Comparison of ENCODE assay signal across 8 mouse cellular contexts in genomic region chr2:75786075-75786474, GRCm38 (mm10). TPM values are rescaled to one million over a fixed set of nuclear protein-coding genes. Genes with fewer than 3 reads are reported as not detected.
DNase-seq lines count a peak whose midpoint lies in the region; ATAC-seq lines count a peak whose summit lies in the region.

No protein-coding gene starts in this region.

- intact Hi-C loops in heart, postnatal 25 days (cut with DNase I): loop anchor here (2.0 to 10.0 kb wide), 4 partner anchors 46 to 279 kb away; partner anchors contain the start of gene Agps

- H3K9me3 ChIP-seq in embryonic facial prominence, embryonic 10.5 days: no peaks in the 10 kb centered on the region
- H3K9me3 ChIP-seq in neural tube, embryonic 11.5 days (ENCODE audit: control insufficient read depth, low read length): no peaks in the 10 kb centered on the region

- H3K27ac ChIP-seq in embryonic facial prominence, embryonic 10.5 days (replicated peaks): no peak overlapping the region
- H3K27ac ChIP-seq in neural tube, embryonic 11.5 days (ENCODE audit: low read depth, low read length): no peak overlapping the region

- no peak overlapping the region for H3K4me2 ChIP-seq in neural tube, embryonic 11.5 days (ENCODE audit: low read depth)

- no peaks in the 10 kb centered on the region for H3K36me3 ChIP-seq in embryonic facial prominence, embryonic 10.5 days (replicated peaks)
- H3K36me3 ChIP-seq in neural tube, embryonic 11.5 days (ENCODE audit: control insufficient read depth, insufficient read depth, low read length): no peaks in the 10 kb centered on the region

- peaks cover 29% of the 10 kb centered on the region for H3K4me1 ChIP-seq in embryonic facial prominence, embryonic 10.5 days
- no peaks in the 10 kb centered on the region for H3K4me1 ChIP-seq in neural tube, embryonic 11.5 days (ENCODE audit: control insufficient read depth, insufficient read depth, low read length)

- 17% methylated on average over 6 of the region's 6 CpGs for WGBS in embryonic facial prominence, embryonic 10.5 days
- WGBS in neural tube, embryonic 11.5 days: 21% methylated on average over 6 of the region's 6 CpGs

- H3K9ac ChIP-seq in neural tube, embryonic 11.5 days (ENCODE audit: low read length): no peak overlapping the region

- ATAC-seq in neural tube, embryonic 11.5 days (ENCODE audit: insufficient read depth, low FRiP score, low TSS enrichment): no peak

- H3K4me3 ChIP-seq in embryonic facial prominence, embryonic 10.5 days: no peak overlapping the region
- no peak overlapping the region for H3K4me3 ChIP-seq in neural tube, embryonic 11.5 days (ENCODE audit: low read depth, low read length)

- H3K27me3 ChIP-seq in embryonic facial prominence, embryonic 10.5 days (replicated peaks; ENCODE audit: low read depth, poor library complexity, severe bottlenecking): no peaks in the 10 kb centered on the region
- no peaks in the 10 kb centered on the region for H3K27me3 ChIP-seq in neural tube, embryonic 11.5 days (ENCODE audit: control insufficient read depth, insufficient read depth, low read length)

- peak; percentile 50 to 64 for DNase-seq in heart, adult 18-20 months
- no peak for DNase-seq in heart, postnatal 25 days (ENCODE audit: low spot score)
- DNase-seq in urinary bladder, postnatal 14 days (ENCODE audit: low spot score): peak; percentile 62
- DNase-seq in urinary bladder, adult 18-20 months (ENCODE audit: low spot score in 2 of 2): no peak
- peak; percentile 70 for DNase-seq in embryonic facial prominence, embryonic 10.5 days (ENCODE audit: low spot score)
- peak; percentile 63 for DNase-seq in kidney, postnatal 14 days
- peak; percentile 44 for DNase-seq in neural tube, embryonic 11.5 days (ENCODE audit: low spot score)
- DNase-seq in frontal cortex, postnatal 25 days (ENCODE audit: low spot score in 2 of 2): no peak

RNA-seq across cellular contexts. Expression of gene Agps, which starts 45.9 kb away (rescaled TPM):
- total RNA-seq in heart, adult 18-20 months (2021): 10 to 100 TPM; 32.4 to 33.7 TPM
- total RNA-seq in heart, postnatal 25 days (2021): 10 to 100 TPM; 34.1 to 37.6 TPM
- polyA plus RNA-seq in embryonic facial prominence, embryonic 10.5 days (2016; fragmentation: Nextera tagmentation; extraction: Ambion mirVana): 48.7 and 52.4 TPM in 2 replicates
- polyA plus RNA-seq in neural tube, embryonic 11.5 days (2014; fragmentation: Nextera tagmentation; extraction: Ambion mirVana): 61.4 and 66.2 TPM in 2 replicates

Comparison
In these comparisons a context has a peak if more than half of its experiments do, and no peak if none do; other contexts are left out.
1. DNase-seq: peak in heart, adult 18-20 months (2 of 2), urinary bladder, postnatal 14 days (single experiment), embryonic facial prominence, embryonic 10.5 days (single experiment), kidney, postnatal 14 days (single experiment) and neural tube, embryonic 11.5 days (single experiment); none in heart, postnatal 25 days (single experiment), urinary bladder, adult 18-20 months (0 of 2) and frontal cortex, postnatal 25 days (0 of 2).